Mouse (Mus musculus): Measurements from ENCODE around the gene Olfr811.

Gene Olfr811

GRCm38 (mm10) chr10:129804296-129804695, at the start of gene Olfr811:
Gene Olfr811, minus strand, starts transcription at chr10:129804396.
- DNase-seq (ENCODE audit: low spot score in 2 of 2): no peak

GRCm38 (mm10) chr10:129847343-129847742, 43.1 kb upstream of the Olfr811 start:
- DNase-seq (ENCODE audit: low spot score in 2 of 2): no peak

GRCm38 (mm10) chr10:129845994-129846393, 41.8 kb upstream of the Olfr811 start, which contains the start of gene Olfr812:
Gene Olfr812, minus strand, starts transcription at chr10:129846094.
- DNase-seq (ENCODE audit: low spot score in 2 of 2): no peak

GRCm38 (mm10) chr10:129794817-129795216, 9.4 kb downstream of the Olfr811 start, which contains the start of gene Olfr810:
Gene Olfr810, minus strand, starts transcription at chr10:129794917.
- DNase-seq (ENCODE audit: low spot score in 2 of 2): no peak

- DNase-seq (ENCODE audit: low spot score in 2 of 2): no peak
Measured at GRCm38 (mm10) chr10:129778123-129778522, 26.1 kb downstream of the Olfr811 start.

- DNase-seq (ENCODE audit: low spot score in 2 of 2): no peak
Measured at GRCm38 (mm10) chr10:129774338-129774737, 29.9 kb downstream of the Olfr811 start, which contains the start of gene Olfr809. Gene Olfr809, plus strand, starts transcription at chr10:129774638.

- DNase-seq (ENCODE audit: low spot score in 2 of 2): no peak
Measured at GRCm38 (mm10) chr10:129765182-129765581, 39.0 kb downstream of the Olfr811 start, which contains the start of gene Olfr808. Gene Olfr808, plus strand, starts transcription at chr10:129765482.

- DNase-seq (ENCODE audit: low spot score in 2 of 2): no peak
Measured at GRCm38 (mm10) chr10:129757693-129758092, 46.5 kb downstream of the Olfr811 start, which contains the start of gene Olfr807. Gene Olfr807, minus strand, starts transcription at chr10:129757793.

Data from urinary bladder, adult 18-20 months (tissue).